Mouse (Mus musculus): ENCODE results near the gene Kcnrg. TPM values are rescaled to one million over a fixed set of nuclear protein-coding genes. Genes with fewer than 3 reads are reported as not detected.
"Not testable (repeated sequence)": the region's sequence is repeated elsewhere in the genome, so short reads cannot be mapped to it uniquely, and the experiment has no call there.

Gene Kcnrg
- under 1 TPM; 0.74 to 0.77 TPM for total RNA-seq (2021)
- long read RNA-seq, experiment 1, partial matches to known transcripts, result 0 of 1 reads
- long read RNA-seq, experiment 1, other reads (novel, unspliced or antisense), result 1 of 1 reads
- long read RNA-seq, experiment 2, partial matches to known transcripts, result 0 of 1 reads
- long read RNA-seq, experiment 2, other reads (novel, unspliced or antisense), result 0 of 1 reads

- no peak for DNase-seq (ENCODE audit: low spot score in 2 of 2)
These were observed at the start of gene Kcnrg for GRCm38 (mm10) chr14:61607157-61607556. Gene Kcnrg, plus strand, starts transcription at chr14:61607457.

- no peak for DNase-seq (ENCODE audit: low spot score in 2 of 2)
These were observed 48.4 kb upstream of the Kcnrg start for GRCm38 (mm10) chr14:61558901-61559300.

GRCm38 (mm10) chr14:61559856-61560255 lies 47.4 kb upstream of the Kcnrg start:
- DNase-seq (ENCODE audit: low spot score in 2 of 2), result no peak

GRCm38 (mm10) chr14:61566211-61566610 lies 41.0 kb upstream of the Kcnrg start:
- DNase-seq (ENCODE audit: low spot score in 2 of 2), result not testable (repeated sequence)

- DNase-seq (ENCODE audit: low spot score in 2 of 2), result no peak
These were observed 37.9 kb upstream of the Kcnrg start for GRCm38 (mm10) chr14:61569344-61569743.

GRCm38 (mm10) chr14:61571366-61571765 lies 35.9 kb upstream of the Kcnrg start:
- DNase-seq (ENCODE audit: low spot score in 2 of 2), result peak; percentile 92 to 95

GRCm38 (mm10) chr14:61572131-61572530 lies 35.1 kb upstream of the Kcnrg start:
- DNase-seq (ENCODE audit: low spot score in 2 of 2), result no peak

GRCm38 (mm10) chr14:61575066-61575465 lies 32.2 kb upstream of the Kcnrg start:
- DNase-seq (ENCODE audit: low spot score in 2 of 2), result no peak

- no peak for DNase-seq (ENCODE audit: low spot score in 2 of 2)
These were observed 31.3 kb upstream of the Kcnrg start for GRCm38 (mm10) chr14:61575941-61576340.

GRCm38 (mm10) chr14:61589288-61590065 lies 17.8 kb upstream of the Kcnrg start:
- no peak for DNase-seq (ENCODE audit: low spot score in 2 of 2)

- no peak for DNase-seq (ENCODE audit: low spot score in 2 of 2)
These were observed 10.4 kb upstream of the Kcnrg start for GRCm38 (mm10) chr14:61596719-61597426.

- DNase-seq (ENCODE audit: low spot score in 2 of 2), result no peak
These were observed 9.3 kb upstream of the Kcnrg start, which contains the start of gene Trim13 for GRCm38 (mm10) chr14:61597968-61598367. Gene Trim13, plus strand, starts transcription at chr14:61598247.

GRCm38 (mm10) chr14:61599057-61599806 lies 8.0 kb upstream of the Kcnrg start:
- peak; percentile 87 to 91 for DNase-seq (ENCODE audit: low spot score in 2 of 2)

GRCm38 (mm10) chr14:61601348-61601747 lies 5.9 kb upstream of the Kcnrg start:
- DNase-seq (ENCODE audit: low spot score in 2 of 2), result no peak

GRCm38 (mm10) chr14:61603069-61603755 lies 4.0 kb upstream of the Kcnrg start:
- DNase-seq (ENCODE audit: low spot score in 2 of 2), result no peak

- no peak for DNase-seq (ENCODE audit: low spot score in 2 of 2)
These were observed 3.2 kb upstream of the Kcnrg start for GRCm38 (mm10) chr14:61604081-61604480.

GRCm38 (mm10) chr14:61606088-61606487 lies 1.2 kb upstream of the Kcnrg start:
- DNase-seq (ENCODE audit: low spot score in 2 of 2), result not testable (repeated sequence)

GRCm38 (mm10) chr14:61611766-61612165 lies 4.5 kb downstream of the Kcnrg start:
- DNase-seq (ENCODE audit: low spot score in 2 of 2), result no peak

GRCm38 (mm10) chr14:61613319-61613718 lies 6.1 kb downstream of the Kcnrg start:
- DNase-seq (ENCODE audit: low spot score in 2 of 2), result no peak

- DNase-seq (ENCODE audit: low spot score in 2 of 2), result no peak
These were observed 13.1 kb downstream of the Kcnrg start for GRCm38 (mm10) chr14:61620371-61620770.

GRCm38 (mm10) chr14:61635969-61636368 lies 28.7 kb downstream of the Kcnrg start:
- no peak for DNase-seq (ENCODE audit: low spot score in 2 of 2)

All from left cerebral cortex, adult 18-20 months (tissue).